Mouse (Mus musculus) testis, adult 2 months (tissue): ENCODE measurements around the gene Appl1.

Experiments
- CTCF ChIP-seq: fragments of 200-500 bp; IDR thresholded peaks from 2 replicates; pipeline ENCODE4 v1.5.1; 2012; ENCODE audit warnings: low read depth, mild to moderate bottlenecking, inconsistent platforms, low read length, moderate library complexity; ENCODE audit not compliant: control insufficient read depth, insufficient read depth, insufficient replicate concordance
- POLR2A ChIP-seq: fragments of 200-500 bp; IDR thresholded peaks from 2 replicates; pipeline ENCODE4 v1.6.1; 2012; ENCODE audit warnings: low read depth, mild to moderate bottlenecking, inconsistent platforms, low read length, moderate library complexity; ENCODE audit not compliant: control insufficient read depth

GRCm38 (mm10) chr14:26981021-26981420 lies 10.0 kb upstream of the Appl1 start:
- TF ChIP-seq POLR2A (no peak), CTCF (no peak)
